Mouse (Mus musculus): ENCODE measurements around the gene Rap1a.

DNA sequence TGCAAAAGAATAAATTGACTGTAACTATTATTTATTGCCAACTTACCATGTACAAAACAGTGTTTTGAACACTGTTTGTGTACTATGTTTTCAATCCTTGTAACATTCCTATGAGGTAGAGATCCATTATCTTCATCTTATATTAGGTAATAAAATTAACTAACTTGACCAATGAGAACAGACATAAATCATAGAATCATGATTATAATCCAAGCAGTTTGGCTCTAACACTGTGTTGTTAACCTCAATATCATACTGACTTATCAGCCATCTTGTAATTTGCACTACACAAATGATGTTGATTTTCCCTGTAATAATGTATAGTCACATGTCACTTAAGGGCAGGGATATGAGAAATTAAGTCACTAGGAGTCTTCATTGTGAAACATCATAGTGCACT is 26.6 kb downstream of the Rap1a start:
- TF ChIP-seq CTCF (IDR thresholded peaks at IDR 0.05; ENCODE audit: low read depth) (no peak), EP300 (IDR thresholded peaks at IDR 0.05; ENCODE audit: low read depth) (no peak)

Measured in liver, embryonic 14.5 days (tissue).